Mouse (Mus musculus): ENCODE results near the gene Jak1. TPM values are rescaled to one million over a fixed set of nuclear protein-coding genes. Genes with fewer than 3 reads are reported as not detected.

Gene Jak1
- polyA plus RNA-seq, 1 experiment from 2014 or later = 65.1 TPM

DNA sequence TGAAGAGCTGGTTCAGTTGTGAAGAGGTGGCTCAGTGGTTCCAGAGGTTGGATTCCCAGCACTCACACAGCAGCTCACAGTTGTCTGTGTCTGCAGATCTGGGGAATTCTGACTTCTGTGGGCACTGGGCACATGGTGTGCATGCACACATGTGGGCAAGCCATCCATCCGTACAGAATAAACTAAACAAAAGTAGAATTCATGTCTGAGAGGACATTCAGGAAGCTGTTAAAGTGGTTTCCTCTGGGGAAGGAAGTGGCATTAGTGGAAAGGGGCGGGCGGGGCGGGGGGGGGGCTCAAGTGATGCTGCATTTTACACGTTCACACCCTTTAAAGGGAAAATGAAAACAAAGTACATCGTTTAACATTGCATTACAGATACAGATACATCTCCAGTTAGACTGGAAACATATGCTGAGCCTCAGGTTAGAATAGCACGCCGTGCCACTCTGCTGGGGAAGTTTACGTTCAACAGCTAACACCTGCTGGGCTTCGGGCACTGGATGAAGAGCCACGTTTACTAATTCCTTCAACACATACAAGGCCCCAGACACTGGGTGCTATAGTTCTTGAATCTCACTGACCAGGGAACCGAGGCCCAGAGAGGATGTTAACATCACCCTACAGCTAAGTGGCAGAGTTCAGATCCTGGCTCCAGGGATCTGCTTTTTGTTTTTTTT lies 33.4 kb upstream of the Jak1 start:
- 71% methylated on average over 12 of the region's 12 CpGs for WGBS (ENCODE audit: insufficient replicate concordance)
- no peak overlapping the region for H3K4me2 ChIP-seq
- H3K9ac ChIP-seq (ENCODE audit: low read depth, low read length) = no peak overlapping the region
- peaks cover 9% of the 10 kb centered on the region; the same call in 1 of the 2 replicates for H3K27me3 ChIP-seq (ENCODE audit: control insufficient read depth, insufficient read depth, low read length)
- peaks cover under 1% of the 10 kb centered on the region; the same call in 1 of the 2 replicates for H3K4me1 ChIP-seq (ENCODE audit: control insufficient read depth, insufficient read depth, low read length)
- H3K36me3 ChIP-seq (ENCODE audit: control insufficient read depth, insufficient read depth, low read length) = no peaks in the 10 kb centered on the region
- H3K27ac ChIP-seq (ENCODE audit: low read depth, low read length) = no peak overlapping the region
- no peak for ATAC-seq (replicated peaks; ENCODE audit: insufficient number of reproducible peaks, low FRiP score, low TSS enrichment)
- H3K4me3 ChIP-seq (ENCODE audit: low read depth, low read length) = no peak overlapping the region
- H3K9me3 ChIP-seq (replicated peaks; ENCODE audit: control insufficient read depth, low read length) = no peaks in the 10 kb centered on the region

DNA sequence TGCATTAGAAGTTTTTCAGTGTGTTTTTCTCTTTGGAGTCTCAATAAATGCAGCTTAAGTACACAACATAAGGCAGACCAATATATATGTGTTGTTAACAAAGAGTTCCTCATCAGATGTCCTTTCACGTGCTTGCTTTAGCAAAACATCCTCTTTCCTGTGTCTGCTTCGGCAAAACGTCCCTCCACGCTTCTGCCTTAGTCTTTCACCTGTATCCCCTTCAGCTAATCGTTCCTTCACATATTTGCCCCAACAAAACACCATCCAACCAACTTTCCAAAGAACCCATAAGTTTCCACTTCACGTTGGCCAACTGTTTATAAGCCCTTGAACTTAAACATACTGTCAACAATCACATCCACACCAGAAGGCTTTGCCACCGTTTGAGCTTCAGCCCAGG lies 31.8 kb upstream of the Jak1 start:
- Histone ChIP-seq H3K27ac (ENCODE audit: low read depth, low read length) (no peak overlapping the region), H3K9ac (ENCODE audit: low read depth, low read length) (no peak overlapping the region), H3K4me1 (ENCODE audit: control insufficient read depth, insufficient read depth, low read length) (peaks cover 5% of the 10 kb centered on the region; the same call in 1 of the 2 replicates), H3K27me3 (ENCODE audit: control insufficient read depth, insufficient read depth, low read length) (peaks cover 9% of the 10 kb centered on the region; the same call in 1 of the 2 replicates), H3K4me2 (no peak overlapping the region), H3K9me3 (replicated peaks; ENCODE audit: control insufficient read depth, low read length) (no peaks in the 10 kb centered on the region), H3K4me3 (ENCODE audit: low read depth, low read length) (no peak overlapping the region), H3K36me3 (ENCODE audit: control insufficient read depth, insufficient read depth, low read length) (no peaks in the 10 kb centered on the region)
- WGBS (ENCODE audit: insufficient replicate concordance) = 59% methylated on average over 7 of the region's 7 CpGs
- no peak for ATAC-seq (replicated peaks; ENCODE audit: insufficient number of reproducible peaks, low FRiP score, low TSS enrichment)

DNA sequence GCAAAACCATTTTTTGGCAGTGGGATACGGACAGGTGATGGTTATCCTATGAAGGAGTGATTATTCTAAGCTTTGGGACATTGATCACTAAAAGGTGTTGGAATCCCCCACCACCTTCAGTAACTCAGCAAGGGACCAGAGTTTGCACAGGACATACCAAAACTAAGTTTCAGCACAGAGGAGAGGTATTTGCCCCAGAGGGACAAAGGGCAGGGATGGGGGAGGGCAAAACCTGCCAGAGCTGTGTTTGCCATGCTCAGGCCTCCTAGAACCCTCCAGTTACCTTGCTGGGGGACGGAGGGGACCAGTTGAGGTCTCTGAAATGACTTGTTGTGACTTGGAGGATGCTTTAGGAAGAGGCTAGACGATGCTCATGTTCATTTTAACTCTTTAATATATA lies 30.7 kb upstream of the Jak1 start:
- no peaks in the 10 kb centered on the region for H3K36me3 ChIP-seq (ENCODE audit: control insufficient read depth, insufficient read depth, low read length)
- H3K4me3 ChIP-seq (ENCODE audit: low read depth, low read length) = no peak overlapping the region
- H3K4me2 ChIP-seq = no peak overlapping the region
- no peak overlapping the region for H3K9ac ChIP-seq (ENCODE audit: low read depth, low read length)
- H3K9me3 ChIP-seq (replicated peaks; ENCODE audit: control insufficient read depth, low read length) = no peaks in the 10 kb centered on the region
- H3K27me3 ChIP-seq (ENCODE audit: control insufficient read depth, insufficient read depth, low read length) = peaks cover 9% of the 10 kb centered on the region; the same call in 1 of the 2 replicates
- peaks cover 5% of the 10 kb centered on the region; the same call in 1 of the 2 replicates for H3K4me1 ChIP-seq (ENCODE audit: control insufficient read depth, insufficient read depth, low read length)
- no peak for ATAC-seq (replicated peaks; ENCODE audit: insufficient number of reproducible peaks, low FRiP score, low TSS enrichment)
- H3K27ac ChIP-seq (ENCODE audit: low read depth, low read length) = no peak overlapping the region
- WGBS (ENCODE audit: insufficient replicate concordance) = 81% methylated on average over 3 of the region's 3 CpGs

DNA sequence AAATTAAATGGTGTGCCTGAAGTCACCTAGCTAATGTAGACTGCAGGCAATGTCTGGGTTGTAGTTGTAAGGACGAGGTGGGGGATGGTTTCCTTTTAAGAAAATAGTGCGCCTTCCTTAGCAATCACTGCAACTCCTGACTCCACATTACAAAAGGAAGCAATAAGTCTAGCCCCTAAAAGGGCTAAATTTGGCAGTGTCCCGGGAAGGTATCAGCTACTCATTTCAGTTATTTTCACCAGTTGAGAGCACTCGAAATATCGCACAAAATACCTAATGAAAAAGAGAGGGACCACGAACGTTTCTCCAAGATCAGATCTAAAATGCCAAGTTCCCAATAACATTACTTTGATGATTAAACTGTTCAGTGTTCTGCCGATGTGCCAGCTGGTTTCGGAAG lies 28.6 kb upstream of the Jak1 start:
- H3K4me1 ChIP-seq (ENCODE audit: control insufficient read depth, insufficient read depth, low read length) = peaks cover 8% of the 10 kb centered on the region; the same call in 1 of the 2 replicates
- no peak overlapping the region for H3K27ac ChIP-seq (ENCODE audit: low read depth, low read length)
- peaks cover 9% of the 10 kb centered on the region; the same call in 1 of the 2 replicates for H3K27me3 ChIP-seq (ENCODE audit: control insufficient read depth, insufficient read depth, low read length)
- peak overlapping the region; percentile 47 for H3K4me3 ChIP-seq (ENCODE audit: low read depth, low read length)
- peak overlapping the region; percentile 79 for H3K4me2 ChIP-seq
- ATAC-seq (replicated peaks; ENCODE audit: insufficient number of reproducible peaks, low FRiP score, low TSS enrichment) = no peak
- H3K9me3 ChIP-seq (replicated peaks; ENCODE audit: control insufficient read depth, low read length) = no peaks in the 10 kb centered on the region
- H3K9ac ChIP-seq (ENCODE audit: low read depth, low read length) = no peak overlapping the region; the same call in 1 of the 2 replicates
- WGBS (ENCODE audit: insufficient replicate concordance) = 46% methylated on average over 9 of the region's 9 CpGs
- no peaks in the 10 kb centered on the region for H3K36me3 ChIP-seq (ENCODE audit: control insufficient read depth, insufficient read depth, low read length)

GRCm38 (mm10) chr4:101292736-101293541 lies 27.9 kb upstream of the Jak1 start:
- peak; percentile 72 for ATAC-seq (replicated peaks; ENCODE audit: insufficient number of reproducible peaks, low FRiP score, low TSS enrichment)
- H3K9ac ChIP-seq (ENCODE audit: low read depth, low read length) = peak overlapping the region; percentile 34
- under 1% methylated on average over 49 of the region's 49 CpGs for WGBS (ENCODE audit: insufficient replicate concordance)
- H3K4me3 ChIP-seq (ENCODE audit: low read depth, low read length) = peak overlapping the region; percentile 47
- H3K27ac ChIP-seq (ENCODE audit: low read depth, low read length) = no peak overlapping the region
- H3K4me1 ChIP-seq (ENCODE audit: control insufficient read depth, insufficient read depth, low read length) = peaks cover 8% of the 10 kb centered on the region; the same call in 1 of the 2 replicates
- peaks cover 9% of the 10 kb centered on the region; the same call in 1 of the 2 replicates for H3K27me3 ChIP-seq (ENCODE audit: control insufficient read depth, insufficient read depth, low read length)
- H3K36me3 ChIP-seq (ENCODE audit: control insufficient read depth, insufficient read depth, low read length) = no peaks in the 10 kb centered on the region
- H3K9me3 ChIP-seq (replicated peaks; ENCODE audit: control insufficient read depth, low read length) = no peaks in the 10 kb centered on the region
- H3K4me2 ChIP-seq = peak overlapping the region; percentile 79

DNA sequence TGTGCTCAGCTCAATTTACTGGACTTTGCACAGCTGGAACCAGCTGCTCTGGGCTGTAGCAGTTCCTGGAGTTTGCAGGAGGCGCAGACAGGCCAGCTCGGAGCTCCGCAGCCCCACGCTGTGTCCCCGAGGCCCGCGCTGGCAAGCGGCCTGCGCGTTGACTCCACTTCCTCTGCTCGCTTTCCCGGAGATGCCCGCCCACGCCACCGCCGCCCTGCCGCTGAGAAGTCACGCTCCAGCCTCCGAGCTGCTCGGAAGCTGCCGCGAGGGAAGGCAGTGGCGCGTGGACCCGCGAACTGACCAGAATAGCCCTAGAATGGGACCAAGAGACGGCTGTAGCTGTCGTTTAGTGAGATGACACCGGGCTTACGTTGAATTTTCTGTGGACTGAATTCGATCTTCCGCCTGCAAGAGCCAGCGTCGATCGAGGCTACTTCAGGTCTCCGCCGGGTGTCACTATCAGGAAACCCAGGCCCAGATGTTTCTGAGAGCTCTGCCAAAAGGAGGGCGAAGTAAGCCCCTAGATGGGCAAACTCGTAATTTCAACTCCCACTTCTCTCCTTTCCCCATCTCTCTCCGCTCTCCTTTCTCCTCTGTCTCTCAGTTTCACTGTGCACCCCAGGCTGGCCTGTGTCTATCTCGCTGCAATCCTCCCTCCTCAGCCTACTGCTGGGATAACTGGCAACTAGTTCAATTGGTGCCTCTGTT lies 27.1 kb upstream of the Jak1 start:
- peak; percentile 74 for ATAC-seq (replicated peaks; ENCODE audit: insufficient number of reproducible peaks, low FRiP score, low TSS enrichment)
- 2% methylated on average over 41 of the region's 41 CpGs for WGBS (ENCODE audit: insufficient replicate concordance)
- peaks cover 9% of the 10 kb centered on the region; the same call in 1 of the 2 replicates for H3K27me3 ChIP-seq (ENCODE audit: control insufficient read depth, insufficient read depth, low read length)

DNA sequence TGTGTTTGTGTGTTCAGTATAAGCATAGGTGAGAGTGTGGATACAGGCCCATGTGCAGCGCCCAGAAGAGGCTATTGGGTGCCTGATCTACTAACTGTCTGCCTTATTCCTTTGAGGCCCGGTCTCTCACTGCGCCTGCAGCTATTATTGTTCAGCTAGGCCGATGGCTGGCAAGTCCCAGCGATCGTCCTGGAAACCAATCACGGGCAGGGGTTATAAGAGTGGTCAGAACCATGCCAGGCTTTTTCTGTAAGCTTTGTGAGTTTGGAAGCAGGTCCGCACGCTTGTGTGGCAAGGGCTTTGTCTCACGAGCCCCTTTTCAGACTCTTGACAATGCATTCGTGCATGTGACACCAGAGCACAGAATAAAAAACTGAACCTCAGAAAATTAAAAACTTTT lies 23.2 kb upstream of the Jak1 start:
- no peak overlapping the region for H3K9ac ChIP-seq (ENCODE audit: low read depth, low read length)
- WGBS (ENCODE audit: insufficient replicate concordance) = 82% methylated on average over 11 of the region's 11 CpGs
- no peak overlapping the region for H3K4me3 ChIP-seq (ENCODE audit: low read depth, low read length)
- peaks cover 10% of the 10 kb centered on the region for H3K4me1 ChIP-seq (ENCODE audit: control insufficient read depth, insufficient read depth, low read length)
- ATAC-seq (replicated peaks; ENCODE audit: insufficient number of reproducible peaks, low FRiP score, low TSS enrichment) = no peak
- no peaks in the 10 kb centered on the region for H3K27me3 ChIP-seq (ENCODE audit: control insufficient read depth, insufficient read depth, low read length)
- no peaks in the 10 kb centered on the region for H3K9me3 ChIP-seq (replicated peaks; ENCODE audit: control insufficient read depth, low read length)
- no peak overlapping the region for H3K4me2 ChIP-seq
- H3K36me3 ChIP-seq (ENCODE audit: control insufficient read depth, insufficient read depth, low read length) = no peaks in the 10 kb centered on the region
- no peak overlapping the region for H3K27ac ChIP-seq (ENCODE audit: low read depth, low read length)

More for the DNA sequence above, 27.1 kb upstream of the Jak1 start:
- Histone ChIP-seq H3K4me1 (ENCODE audit: control insufficient read depth, insufficient read depth, low read length) (peaks cover 8% of the 10 kb centered on the region; the same call in 1 of the 2 replicates), H3K9ac (ENCODE audit: low read depth, low read length) (peak overlapping the region; percentile 74), H3K4me2 (peak overlapping the region; percentile 79), H3K9me3 (replicated peaks; ENCODE audit: control insufficient read depth, low read length) (no peaks in the 10 kb centered on the region), H3K4me3 (ENCODE audit: low read depth, low read length) (peak overlapping the region; percentile 47), H3K36me3 (ENCODE audit: control insufficient read depth, insufficient read depth, low read length) (no peaks in the 10 kb centered on the region), H3K27ac (ENCODE audit: low read depth, low read length) (0 out of 2 replicates have a peak overlapping the region, but pooled peaks have one; percentile 35)

DNA sequence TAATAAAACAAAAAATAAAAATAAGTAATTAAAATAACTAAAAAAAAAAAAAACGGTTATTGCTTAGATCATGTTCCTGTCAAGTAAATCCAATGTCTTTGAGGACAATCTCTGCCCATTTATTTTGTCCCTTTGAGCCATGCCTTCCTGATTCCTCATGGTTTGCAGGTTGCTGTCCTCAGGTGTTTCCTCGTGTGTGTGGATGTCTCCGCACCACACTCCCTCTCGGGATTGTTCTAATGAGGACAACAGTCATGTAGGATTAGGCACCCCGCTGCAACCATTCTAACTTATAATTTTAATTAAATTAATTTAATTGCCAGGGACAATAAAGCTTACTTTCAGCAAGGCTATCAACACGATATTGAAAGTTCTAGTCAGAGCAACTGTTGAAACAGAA lies 21.5 kb upstream of the Jak1 start:
- 87% methylated on average over 6 of the region's 6 CpGs for WGBS (ENCODE audit: insufficient replicate concordance)
- Histone ChIP-seq H3K36me3 (ENCODE audit: control insufficient read depth, insufficient read depth, low read length) (no peaks in the 10 kb centered on the region), H3K27me3 (ENCODE audit: control insufficient read depth, insufficient read depth, low read length) (no peaks in the 10 kb centered on the region), H3K4me1 (ENCODE audit: control insufficient read depth, insufficient read depth, low read length) (peaks cover 8% of the 10 kb centered on the region; the same call in 1 of the 2 replicates), H3K9ac (ENCODE audit: low read depth, low read length) (no peak overlapping the region), H3K9me3 (replicated peaks; ENCODE audit: control insufficient read depth, low read length) (no peaks in the 10 kb centered on the region), H3K4me2 (no peak overlapping the region), H3K27ac (ENCODE audit: low read depth, low read length) (no peak overlapping the region), H3K4me3 (ENCODE audit: low read depth, low read length) (no peak overlapping the region)
- no peak for ATAC-seq (replicated peaks; ENCODE audit: insufficient number of reproducible peaks, low FRiP score, low TSS enrichment)

All from heart, embryonic 11.5 days (tissue).